Mouse (Mus musculus) retina, postnatal 1 day (tissue): ENCODE data around the gene Gm21477.
"Not testable (repeated sequence)": the region's sequence is repeated elsewhere in the genome, so short reads cannot be mapped to it uniquely, and the experiment has no call there.

Experiments
- DNase-seq: peaks from one replicate; pipeline ENCODE4 v3.0.0-alpha.2; 2012

Gm21477 gene

DNA sequence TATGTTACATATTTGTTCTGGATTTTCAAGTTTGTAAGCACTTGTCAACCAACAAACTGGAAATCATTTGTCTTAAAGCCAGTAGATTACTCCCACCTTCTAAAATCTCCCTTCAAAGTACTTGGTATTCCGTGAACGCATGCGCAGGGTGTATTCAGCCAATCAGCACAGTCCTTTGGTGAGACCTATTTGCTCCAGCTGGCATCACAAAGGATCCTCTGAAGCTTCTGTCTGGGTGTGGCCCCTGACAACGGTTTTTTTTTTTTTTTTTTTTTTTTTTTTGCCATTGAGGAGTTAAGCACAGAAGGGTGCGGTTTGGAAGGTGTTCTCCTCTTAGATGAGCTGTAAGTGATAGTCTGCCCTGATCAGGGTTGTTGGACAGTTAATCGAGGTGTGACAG lies at the start of gene Gm21477:
Gm21477 (plus strand) TSS at position 301 of the 400 bp plus-strand sequence.
- DNase-seq: not testable (repeated sequence)
